14 mouse cellular contexts compared by ENCODE assay signal in genomic region chr4:54387460-54387859, GRCm38 (mm10).
A peak's percentile ranks its signal among the peaks of the same experiment; 100 is the strongest.
DNase-seq lines count a peak whose midpoint lies in the region; ATAC-seq and TF ChIP-seq lines count a peak whose summit lies in the region.
"Had no signal": no experiment of that assay in that cellular context is flagged by ENCODE, and none has a peak within 500 bp of the region (broad histone marks: within the 10 kb centered on the region; RNA-seq: fewer than 3 reads in every experiment).

No protein-coding gene starts in this region.

- no peak overlapping the region for H3K4me2 ChIP-seq in embryonic facial prominence, embryonic 11.5 days (ENCODE audit: low read depth, low read length)
- H3K4me2 ChIP-seq in hindbrain, postnatal 0 days (ENCODE audit: low read depth, low read length): no peak overlapping the region
- no peak overlapping the region for H3K4me2 ChIP-seq in neural tube, embryonic 11.5 days (ENCODE audit: low read depth)
- H3K4me2 ChIP-seq: liver, embryonic 13.5 days had no signal

- no peaks in the 10 kb centered on the region for H3K9me3 ChIP-seq in heart, embryonic 10.5 days
- H3K9me3 ChIP-seq in embryonic facial prominence, embryonic 11.5 days (replicated peaks; ENCODE audit: control insufficient read depth, low read length): no peaks in the 10 kb centered on the region
- H3K9me3 ChIP-seq in hindbrain, postnatal 0 days (ENCODE audit: low read length): no peaks in the 10 kb centered on the region
- H3K9me3 ChIP-seq in neural tube, embryonic 11.5 days (ENCODE audit: control insufficient read depth, low read length): no peaks in the 10 kb centered on the region
- H3K9me3 ChIP-seq: liver, embryonic 13.5 days had no signal

- no peaks in the 10 kb centered on the region for H3K36me3 ChIP-seq in heart, embryonic 10.5 days
- no peaks in the 10 kb centered on the region for H3K36me3 ChIP-seq in embryonic facial prominence, embryonic 11.5 days (replicated peaks; ENCODE audit: control insufficient read depth, insufficient read depth, low read depth, low read length)
- no peaks in the 10 kb centered on the region for H3K36me3 ChIP-seq in hindbrain, postnatal 0 days (ENCODE audit: insufficient read depth, low read length)
- H3K36me3 ChIP-seq in neural tube, embryonic 11.5 days (ENCODE audit: control insufficient read depth, insufficient read depth, low read length): no peaks in the 10 kb centered on the region
- H3K36me3 ChIP-seq: liver, embryonic 13.5 days had no signal

- H3K27ac ChIP-seq in heart, embryonic 10.5 days: peak overlapping the region; percentile 42
- H3K27ac ChIP-seq in embryonic facial prominence, embryonic 11.5 days (replicated peaks; ENCODE audit: low read depth, low read length): no peak overlapping the region
- no peak overlapping the region for H3K27ac ChIP-seq in hindbrain, postnatal 0 days
- H3K27ac ChIP-seq in neural tube, embryonic 11.5 days (ENCODE audit: low read depth, low read length): no peak overlapping the region
- H3K27ac ChIP-seq: left cerebral cortex, adult 2 months; liver, embryonic 13.5 days had no signal

- no peaks in the 10 kb centered on the region for H3K27me3 ChIP-seq in heart, embryonic 10.5 days (ENCODE audit: insufficient read depth, poor library complexity, severe bottlenecking)
- no peaks in the 10 kb centered on the region for H3K27me3 ChIP-seq in embryonic facial prominence, embryonic 11.5 days (ENCODE audit: control insufficient read depth, insufficient read depth, low read length)
- H3K27me3 ChIP-seq in hindbrain, postnatal 0 days (ENCODE audit: insufficient read depth, low read length): no peaks in the 10 kb centered on the region
- H3K27me3 ChIP-seq in neural tube, embryonic 11.5 days (ENCODE audit: control insufficient read depth, insufficient read depth, low read length): no peaks in the 10 kb centered on the region
- H3K27me3 ChIP-seq: liver, embryonic 13.5 days had no signal

- DNase-seq in heart, embryonic 10.5 days (ENCODE audit: low spot score): no peak
- DNase-seq in heart, postnatal 36 days: no peak
- DNase-seq in embryonic facial prominence, embryonic 11.5 days (ENCODE audit: low spot score): peak; percentile 17
- peak; percentile 23 for DNase-seq in hindbrain, postnatal 0 days (ENCODE audit: low spot score)
- peak; percentile 43 for DNase-seq in neural tube, embryonic 11.5 days (ENCODE audit: low spot score)
- DNase-seq in right cerebral cortex, postnatal 4 days: no peak
- no peak for DNase-seq in testis, postnatal 14 days (ENCODE audit: low spot score)
- no peak for DNase-seq in yolk sac, embryonic 10.5 days (ENCODE audit: low spot score)
- DNase-seq: cerebellum, postnatal 25 days; kidney, postnatal 4 days; liver, embryonic 13.5 days; right cerebral cortex, adult 18-20 months; thymus, adult 18-20 months had no signal

- no peak for TF ChIP-seq CTCF in hindbrain, postnatal 0 days (IDR thresholded peaks at IDR 0.05; ENCODE audit: low read depth)

- H3K4me1 ChIP-seq in heart, embryonic 10.5 days: peaks cover 21% of the 10 kb centered on the region
- no peaks in the 10 kb centered on the region for H3K4me1 ChIP-seq in embryonic facial prominence, embryonic 11.5 days (ENCODE audit: control insufficient read depth, insufficient read depth, low read length)
- H3K4me1 ChIP-seq in hindbrain, postnatal 0 days (ENCODE audit: insufficient read depth, low read length): no peaks in the 10 kb centered on the region
- no peaks in the 10 kb centered on the region for H3K4me1 ChIP-seq in neural tube, embryonic 11.5 days (ENCODE audit: control insufficient read depth, insufficient read depth, low read length)
- H3K4me1 ChIP-seq: liver, embryonic 13.5 days had no signal

- intact Hi-C loops in heart, postnatal 36 days (cut with DNase I): no loop called here

- H3K4me3 ChIP-seq in heart, embryonic 10.5 days: no peak overlapping the region
- no peak overlapping the region for H3K4me3 ChIP-seq in embryonic facial prominence, embryonic 11.5 days (ENCODE audit: low read depth, low read length)
- H3K4me3 ChIP-seq in hindbrain, postnatal 0 days (ENCODE audit: low read length): no peak overlapping the region
- H3K4me3 ChIP-seq in neural tube, embryonic 11.5 days (ENCODE audit: low read depth, low read length): no peak overlapping the region
- H3K4me3 ChIP-seq: left cerebral cortex, adult 2 months; liver, embryonic 13.5 days had no signal

- 34% methylated on average over 6 of the region's 6 CpGs for WGBS in heart, embryonic 10.5 days
- whole genome bisulfite sequencing in embryonic facial prominence, embryonic 11.5 days: 47% methylated on average over 6 of the region's 6 CpGs
- whole genome bisulfite sequencing in hindbrain, postnatal 0 days: 34% methylated on average over 6 of the region's 6 CpGs
- 61% methylated on average over 6 of the region's 6 CpGs for WGBS in neural tube, embryonic 11.5 days

- no peak overlapping the region for H3K9ac ChIP-seq in embryonic facial prominence, embryonic 11.5 days (replicated peaks; ENCODE audit: low read length)
- no peak overlapping the region for H3K9ac ChIP-seq in hindbrain, postnatal 0 days (replicated peaks; ENCODE audit: low read length)
- H3K9ac ChIP-seq in neural tube, embryonic 11.5 days (ENCODE audit: low read length): no peak overlapping the region
- H3K9ac ChIP-seq: liver, embryonic 13.5 days had no signal

- 0 out of 2 replicates have a peak, but pooled peaks have one; percentile 62 for ATAC-seq in embryonic facial prominence, embryonic 11.5 days (replicated peaks; ENCODE audit: insufficient number of reproducible peaks, low FRiP score, low TSS enrichment, low read depth)
- ATAC-seq in hindbrain, postnatal 0 days: no peak
- ATAC-seq in neural tube, embryonic 11.5 days (ENCODE audit: insufficient read depth, low FRiP score, low TSS enrichment): no peak

Comparison
In these comparisons a context has a peak if more than half of its experiments do, and no peak if none do; other contexts are left out.
1. DNase-seq: peak in embryonic facial prominence, embryonic 11.5 days (single experiment), hindbrain, postnatal 0 days (single experiment) and neural tube, embryonic 11.5 days (single experiment); none in heart, embryonic 10.5 days (single experiment), heart, postnatal 36 days (0 of 2), right cerebral cortex, postnatal 4 days (single experiment), testis, postnatal 14 days (single experiment) and yolk sac, embryonic 10.5 days (single experiment).